Mouse (Mus musculus) B cell, adult (primary cell): Measurements from ENCODE around the gene Gm6367. TPM values are rescaled to one million over a fixed set of nuclear protein-coding genes. Genes with fewer than 3 reads are reported as not detected.

Experiments used
- total RNA-seq: library from RNA; stranded (reverse); gene quantifications from 4 replicates; pipeline ENCODE4 v1.2.4, GENCODE M21; 2023; ENCODE audit not compliant: inconsistent age

Gm6367 gene
- total RNA-seq: not detected in 4 replicates

DNA sequence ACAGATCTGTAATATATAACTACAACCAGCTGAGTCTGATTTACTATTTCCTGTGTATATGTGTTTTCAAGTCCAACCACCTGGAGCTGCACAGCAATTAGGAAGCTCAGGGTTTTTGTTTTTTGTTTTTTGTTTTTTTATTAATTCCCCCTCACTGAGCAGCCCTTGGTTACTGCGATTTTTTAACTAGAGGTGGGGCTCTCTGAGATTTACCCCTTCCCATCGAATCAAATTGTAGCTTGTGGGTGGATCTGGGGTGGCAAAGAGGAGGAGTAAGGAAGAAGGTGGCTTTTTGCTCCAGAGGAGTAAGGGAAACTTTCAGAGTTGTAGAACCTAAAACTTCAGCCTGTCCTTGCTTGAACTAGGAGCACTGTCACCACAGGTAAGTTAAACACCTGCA, at the start of gene Gm6367:
Gene Gm6367 (plus strand): TSS at position 301 of the 400 bp plus-strand sequence.

Other genes starting within 250 kb of the Gm6367 start
- gene Gm3183, start 123.2 kb upstream of the Gm6367 start, total RNA-seq: not detected in 4 replicates
- not detected in 4 replicates for gene Gm7942, start 118.3 kb downstream of the Gm6367 start, total RNA-seq
- not detected in 4 replicates for gene Gm16513, start 194.0 kb downstream of the Gm6367 start, total RNA-seq